Mouse (Mus musculus): Measurements from ENCODE around the gene Ear6. TPM values are rescaled to one million over a fixed set of nuclear protein-coding genes. Genes with fewer than 3 reads are reported as not detected.
"Not testable (repeated sequence)": the region's sequence is repeated elsewhere in the genome, so short reads cannot be mapped to it uniquely, and the experiment has no call there.

Gene Ear6
- polyA plus RNA-seq, 1 experiment from 2014 or later, result not detected

- not testable (repeated sequence) for ATAC-seq; H3K27ac ChIP-seq (ENCODE audit: low read length); H3K4me3 ChIP-seq (ENCODE audit: low read depth, low read length); H3K9me3 ChIP-seq (replicated peaks; ENCODE audit: control insufficient read depth, low read length, poor library complexity, severe bottlenecking); H3K36me3 ChIP-seq (ENCODE audit: control insufficient read depth, insufficient read depth, low read length); H3K4me1 ChIP-seq (ENCODE audit: control insufficient read depth, insufficient read depth, low read length); H3K9ac ChIP-seq (ENCODE audit: low read depth, low read length); H3K4me2 ChIP-seq (ENCODE audit: low read length); H3K27me3 ChIP-seq (ENCODE audit: control insufficient read depth, insufficient read depth, low read depth, low read length)
- WGBS, result 84% methylated on average over 7 of the region's 7 CpGs
Measured at GRCm38 (mm10) chr14:51855280-51855679, 1.8 kb downstream of the Ear6 start.

GRCm38 (mm10) chr14:51863603-51864002 lies 10.1 kb downstream of the Ear6 start:
- not testable (repeated sequence) for H3K9ac ChIP-seq (ENCODE audit: low read depth, low read length); ATAC-seq
- WGBS, result 7% methylated on average over 1 of the region's 1 CpGs

GRCm38 (mm10) chr14:51870756-51871155 lies 17.3 kb downstream of the Ear6 start:
- no peaks in the 10 kb centered on the region for H3K27me3 ChIP-seq (ENCODE audit: control insufficient read depth, insufficient read depth, low read depth, low read length)
- no peak for ATAC-seq
- no peaks in the 10 kb centered on the region for H3K36me3 ChIP-seq (ENCODE audit: control insufficient read depth, insufficient read depth, low read length)
- no peaks in the 10 kb centered on the region for H3K9me3 ChIP-seq (replicated peaks; ENCODE audit: control insufficient read depth, low read length, poor library complexity, severe bottlenecking)
- no peak overlapping the region for H3K9ac ChIP-seq (ENCODE audit: low read depth, low read length)
- no peak overlapping the region for H3K4me3 ChIP-seq (ENCODE audit: low read depth, low read length)
- 87% methylated on average over 2 of the region's 2 CpGs for WGBS
- H3K4me1 ChIP-seq (ENCODE audit: control insufficient read depth, insufficient read depth, low read length), result no peaks in the 10 kb centered on the region
- H3K27ac ChIP-seq (ENCODE audit: low read length), result no peak overlapping the region
- H3K4me2 ChIP-seq (ENCODE audit: low read length), result no peak overlapping the region

More at GRCm38 (mm10) chr14:51863603-51864002, 10.1 kb downstream of the Ear6 start:
- not testable (repeated sequence) for H3K4me3 ChIP-seq (ENCODE audit: low read depth, low read length); H3K9me3 ChIP-seq (replicated peaks; ENCODE audit: control insufficient read depth, low read length, poor library complexity, severe bottlenecking); H3K27me3 ChIP-seq (ENCODE audit: control insufficient read depth, insufficient read depth, low read depth, low read length); H3K4me2 ChIP-seq (ENCODE audit: low read length); H3K36me3 ChIP-seq (ENCODE audit: control insufficient read depth, insufficient read depth, low read length); H3K27ac ChIP-seq (ENCODE audit: low read length); H3K4me1 ChIP-seq (ENCODE audit: control insufficient read depth, insufficient read depth, low read length)

- ATAC-seq, result no peak
Measured at GRCm38 (mm10) chr14:51871741-51872140, 18.2 kb downstream of the Ear6 start.

GRCm38 (mm10) chr14:51877517-51877916 lies 24.0 kb downstream of the Ear6 start:
- Histone ChIP-seq H3K36me3 (ENCODE audit: control insufficient read depth, insufficient read depth, low read length) (no peaks in the 10 kb centered on the region), H3K9me3 (replicated peaks; ENCODE audit: control insufficient read depth, low read length, poor library complexity, severe bottlenecking) (no peaks in the 10 kb centered on the region), H3K27me3 (ENCODE audit: control insufficient read depth, insufficient read depth, low read depth, low read length) (no peaks in the 10 kb centered on the region), H3K27ac (ENCODE audit: low read length) (no peak overlapping the region), H3K9ac (ENCODE audit: low read depth, low read length) (no peak overlapping the region), H3K4me3 (ENCODE audit: low read depth, low read length) (no peak overlapping the region), H3K4me1 (ENCODE audit: control insufficient read depth, insufficient read depth, low read length) (no peaks in the 10 kb centered on the region), H3K4me2 (ENCODE audit: low read length) (no peak overlapping the region)
- 87% methylated on average over 3 of the region's 3 CpGs for WGBS
- no peak for ATAC-seq

More at GRCm38 (mm10) chr14:51871741-51872140, 18.2 kb downstream of the Ear6 start:
- H3K9ac ChIP-seq (ENCODE audit: low read depth, low read length), result no peak overlapping the region
- no peaks in the 10 kb centered on the region for H3K36me3 ChIP-seq (ENCODE audit: control insufficient read depth, insufficient read depth, low read length)
- 72% methylated on average over 9 of the region's 9 CpGs for WGBS
- H3K4me2 ChIP-seq (ENCODE audit: low read length), result no peak overlapping the region
- H3K9me3 ChIP-seq (replicated peaks; ENCODE audit: control insufficient read depth, low read length, poor library complexity, severe bottlenecking), result no peaks in the 10 kb centered on the region
- no peak overlapping the region for H3K27ac ChIP-seq (ENCODE audit: low read length)
- H3K27me3 ChIP-seq (ENCODE audit: control insufficient read depth, insufficient read depth, low read depth, low read length), result no peaks in the 10 kb centered on the region
- H3K4me1 ChIP-seq (ENCODE audit: control insufficient read depth, insufficient read depth, low read length), result no peaks in the 10 kb centered on the region
- no peak overlapping the region for H3K4me3 ChIP-seq (ENCODE audit: low read depth, low read length)

- Histone ChIP-seq H3K27ac (ENCODE audit: low read length) (peak overlapping the region; percentile 89), H3K4me3 (ENCODE audit: low read depth, low read length) (peak overlapping the region; percentile 80), H3K36me3 (ENCODE audit: control insufficient read depth, insufficient read depth, low read length) (peaks cover 13% of the 10 kb centered on the region), H3K4me1 (ENCODE audit: control insufficient read depth, insufficient read depth, low read length) (peaks cover 14% of the 10 kb centered on the region), H3K9ac (ENCODE audit: low read depth, low read length) (0 out of 2 replicates have a peak overlapping the region, but pooled peaks have one; percentile 85), H3K27me3 (ENCODE audit: control insufficient read depth, insufficient read depth, low read depth, low read length) (no peaks in the 10 kb centered on the region), H3K9me3 (replicated peaks; ENCODE audit: control insufficient read depth, low read length, poor library complexity, severe bottlenecking) (no peaks in the 10 kb centered on the region), H3K4me2 (ENCODE audit: low read length) (peak overlapping the region; percentile 85)
- WGBS, result 0% methylated on average over 4 of the region's 4 CpGs
- ATAC-seq, result peak; percentile 49
Measured at GRCm38 (mm10) chr14:51883527-51884030, 30.1 kb downstream of the Ear6 start.

- H3K4me3 ChIP-seq (ENCODE audit: low read depth, low read length), result peak overlapping the region; percentile 80
- peak; percentile 46 for ATAC-seq
- peaks cover 14% of the 10 kb centered on the region for H3K4me1 ChIP-seq (ENCODE audit: control insufficient read depth, insufficient read depth, low read length)
- peak overlapping the region; percentile 85 for H3K4me2 ChIP-seq (ENCODE audit: low read length)
- peak overlapping the region; percentile 89 for H3K27ac ChIP-seq (ENCODE audit: low read length)
- no peaks in the 10 kb centered on the region for H3K9me3 ChIP-seq (replicated peaks; ENCODE audit: control insufficient read depth, low read length, poor library complexity, severe bottlenecking)
- 2% methylated on average over 14 of the region's 14 CpGs for WGBS
- H3K27me3 ChIP-seq (ENCODE audit: control insufficient read depth, insufficient read depth, low read depth, low read length), result no peaks in the 10 kb centered on the region
- peak overlapping the region; percentile 85 for H3K9ac ChIP-seq (ENCODE audit: low read depth, low read length)
- peaks cover 18% of the 10 kb centered on the region for H3K36me3 ChIP-seq (ENCODE audit: control insufficient read depth, insufficient read depth, low read length)
Measured at GRCm38 (mm10) chr14:51884031-51884544, 30.6 kb downstream of the Ear6 start.

- no peaks in the 10 kb centered on the region for H3K27me3 ChIP-seq (ENCODE audit: control insufficient read depth, insufficient read depth, low read depth, low read length)
- peak within 1 kb of the TSS; percentile 85 for H3K9ac ChIP-seq (ENCODE audit: low read depth, low read length)
- ATAC-seq, result peak; percentile 99
- peak within 1 kb of the TSS; percentile 89 for H3K27ac ChIP-seq (ENCODE audit: low read length)
- peaks cover 25% of the 10 kb centered on the region for H3K36me3 ChIP-seq (ENCODE audit: control insufficient read depth, insufficient read depth, low read length)
- peak within 1 kb of the TSS; percentile 85 for H3K4me2 ChIP-seq (ENCODE audit: low read length)
- H3K9me3 ChIP-seq (replicated peaks; ENCODE audit: control insufficient read depth, low read length, poor library complexity, severe bottlenecking), result no peaks in the 10 kb centered on the region
- peak within 1 kb of the TSS; percentile 80 for H3K4me3 ChIP-seq (ENCODE audit: low read depth, low read length)
- peaks cover 14% of the 10 kb centered on the region for H3K4me1 ChIP-seq (ENCODE audit: control insufficient read depth, insufficient read depth, low read length)
- WGBS, result under 1% methylated on average over 43 of the region's 43 CpGs
Measured at GRCm38 (mm10) chr14:51884598-51885331, 31.3 kb downstream of the Ear6 start, which contains the start of gene Mettl17. TSS of gene Mettl17 (plus strand) at chr14:51884842.

- peaks cover 14% of the 10 kb centered on the region for H3K4me1 ChIP-seq (ENCODE audit: control insufficient read depth, insufficient read depth, low read length)
- H3K27ac ChIP-seq (ENCODE audit: low read length), result no peak overlapping the region
- H3K27me3 ChIP-seq (ENCODE audit: control insufficient read depth, insufficient read depth, low read depth, low read length), result no peaks in the 10 kb centered on the region
- no peaks in the 10 kb centered on the region for H3K9me3 ChIP-seq (replicated peaks; ENCODE audit: control insufficient read depth, low read length, poor library complexity, severe bottlenecking)
- H3K4me2 ChIP-seq (ENCODE audit: low read length), result peak overlapping the region; percentile 85
- H3K36me3 ChIP-seq (ENCODE audit: control insufficient read depth, insufficient read depth, low read length), result peaks cover 35% of the 10 kb centered on the region
- no peak for ATAC-seq
- H3K9ac ChIP-seq (ENCODE audit: low read depth, low read length), result no peak overlapping the region
- 36% methylated on average over 6 of the region's 6 CpGs for WGBS
- peak overlapping the region; percentile 80 for H3K4me3 ChIP-seq (ENCODE audit: low read depth, low read length)
Measured at GRCm38 (mm10) chr14:51886051-51886450, 32.6 kb downstream of the Ear6 start.

All from midbrain, embryonic 16.5 days (tissue).